Mouse (Mus musculus): ENCODE results near the gene Bbc3. TPM values are rescaled to one million over a fixed set of nuclear protein-coding genes. Genes with fewer than 3 reads are reported as not detected.
A peak's percentile ranks its signal among the peaks of the same experiment; 100 is the strongest.
"Not testable (repeated sequence)": the region's sequence is repeated elsewhere in the genome, so short reads cannot be mapped to it uniquely, and the experiment has no call there.

Gene Bbc3
- polyA plus RNA-seq, 1 experiment from 2014 or later, result 17.1 TPM

- DNase-seq (ENCODE audit: low spot score), result peak; percentile 82
- 1% methylated on average over 22 of the region's 22 CpGs for WGBS
- no peaks in the 10 kb centered on the region for H3K36me3 ChIP-seq
- H3K9me3 ChIP-seq (replicated peaks), result no peaks in the 10 kb centered on the region
- peaks cover 18% of the 10 kb centered on the region for H3K27me3 ChIP-seq (ENCODE audit: low read depth, poor library complexity, severe bottlenecking)
- H3K27ac ChIP-seq (replicated peaks), result peak overlapping the region; percentile 73
- H3K4me3 ChIP-seq, result peak overlapping the region; percentile 58
- H3K4me1 ChIP-seq, result peaks cover 48% of the 10 kb centered on the region
Observed at GRCm38 (mm10) chr7:16296766-16297390, 11.3 kb upstream of the Bbc3 start.

GRCm38 (mm10) chr7:16297616-16298015, 10.6 kb upstream of the Bbc3 start:
- no peaks in the 10 kb centered on the region for H3K9me3 ChIP-seq (replicated peaks)
- H3K36me3 ChIP-seq, result no peaks in the 10 kb centered on the region
- H3K27me3 ChIP-seq (ENCODE audit: low read depth, poor library complexity, severe bottlenecking), result peaks cover 18% of the 10 kb centered on the region
- no peak overlapping the region; the same call in 1 of the 2 replicates for H3K27ac ChIP-seq (replicated peaks)
- DNase-seq (ENCODE audit: low spot score), result no peak
- WGBS, result 77% methylated on average over 2 of the region's 2 CpGs
- H3K4me3 ChIP-seq, result no peak overlapping the region
- H3K4me1 ChIP-seq, result peaks cover 48% of the 10 kb centered on the region

GRCm38 (mm10) chr7:16298927-16299326, 9.3 kb upstream of the Bbc3 start:
- 75% methylated on average over 5 of the region's 5 CpGs for WGBS
- Histone ChIP-seq H3K27me3 (ENCODE audit: low read depth, poor library complexity, severe bottlenecking) (peaks cover 18% of the 10 kb centered on the region), H3K4me1 (peaks cover 48% of the 10 kb centered on the region), H3K4me3 (peak overlapping the region; percentile 63), H3K27ac (replicated peaks) (peak overlapping the region; percentile 83; the same call in 1 of the 2 replicates), H3K9me3 (replicated peaks) (no peaks in the 10 kb centered on the region), H3K36me3 (no peaks in the 10 kb centered on the region)
- no peak for DNase-seq (ENCODE audit: low spot score)

- Histone ChIP-seq H3K27ac (replicated peaks) (peak overlapping the region; percentile 83), H3K4me1 (peaks cover 48% of the 10 kb centered on the region), H3K27me3 (ENCODE audit: low read depth, poor library complexity, severe bottlenecking) (peaks cover 18% of the 10 kb centered on the region), H3K36me3 (no peaks in the 10 kb centered on the region), H3K4me3 (peak overlapping the region; percentile 63), H3K9me3 (replicated peaks) (no peaks in the 10 kb centered on the region)
- WGBS, result under 1% methylated on average over 52 of the region's 52 CpGs
- peak; percentile 94 for DNase-seq (ENCODE audit: low spot score)
Observed at GRCm38 (mm10) chr7:16299419-16300035, 8.7 kb upstream of the Bbc3 start.

GRCm38 (mm10) chr7:16307141-16307540, 1.1 kb upstream of the Bbc3 start:
- not testable (repeated sequence) for H3K9me3 ChIP-seq (replicated peaks); H3K4me3 ChIP-seq; H3K36me3 ChIP-seq; DNase-seq (ENCODE audit: low spot score); H3K27ac ChIP-seq (replicated peaks)
- 82% methylated on average over 6 of the region's 6 CpGs for WGBS
- Histone ChIP-seq H3K4me1 (peaks cover 38% of the 10 kb centered on the region), H3K27me3 (ENCODE audit: low read depth, poor library complexity, severe bottlenecking) (peaks cover 12% of the 10 kb centered on the region; the same call in 1 of the 2 replicates)

GRCm38 (mm10) chr7:16308555-16309317, 543 bp downstream of the Bbc3 start:
- Histone ChIP-seq H3K27me3 (ENCODE audit: low read depth, poor library complexity, severe bottlenecking) (peaks cover 12% of the 10 kb centered on the region; the same call in 1 of the 2 replicates), H3K4me3 (peak overlapping the region; percentile 95), H3K36me3 (no peaks in the 10 kb centered on the region), H3K4me1 (peaks cover 54% of the 10 kb centered on the region), H3K9me3 (replicated peaks) (peaks cover 5% of the 10 kb centered on the region; the same call in 1 of the 2 replicates), H3K27ac (replicated peaks) (peak overlapping the region; percentile 79)
- DNase-seq (ENCODE audit: low spot score), result no peak
- 50% methylated on average over 16 of the region's 16 CpGs for WGBS

GRCm38 (mm10) chr7:16309318-16310019, 1.3 kb downstream of the Bbc3 start:
- Histone ChIP-seq H3K4me1 (peaks cover 62% of the 10 kb centered on the region), H3K9me3 (replicated peaks) (peaks cover 5% of the 10 kb centered on the region; the same call in 1 of the 2 replicates), H3K4me3 (peak overlapping the region; percentile 95), H3K27ac (replicated peaks) (peak overlapping the region; percentile 79), H3K27me3 (ENCODE audit: low read depth, poor library complexity, severe bottlenecking) (peaks cover 12% of the 10 kb centered on the region; the same call in 1 of the 2 replicates), H3K36me3 (no peaks in the 10 kb centered on the region)
- WGBS, result 1% methylated on average over 61 of the region's 61 CpGs
- peak; percentile 77 for DNase-seq (ENCODE audit: low spot score)

- under 1% methylated on average over 49 of the region's 56 CpGs for WGBS
- peak; percentile 80 for DNase-seq (ENCODE audit: low spot score)
- Histone ChIP-seq H3K4me3 (peak overlapping the region; percentile 95), H3K4me1 (peaks cover 65% of the 10 kb centered on the region), H3K9me3 (replicated peaks) (peaks cover 5% of the 10 kb centered on the region; the same call in 1 of the 2 replicates), H3K36me3 (no peaks in the 10 kb centered on the region), H3K27me3 (ENCODE audit: low read depth, poor library complexity, severe bottlenecking) (peaks cover 12% of the 10 kb centered on the region; the same call in 1 of the 2 replicates), H3K27ac (replicated peaks) (peak overlapping the region; percentile 79)
Observed at GRCm38 (mm10) chr7:16310020-16310520, 1.9 kb downstream of the Bbc3 start.

GRCm38 (mm10) chr7:16310521-16311452, 2.6 kb downstream of the Bbc3 start:
- under 1% methylated on average over 31 of the region's 31 CpGs for WGBS

GRCm38 (mm10) chr7:16311453-16312004, 3.3 kb downstream of the Bbc3 start:
- WGBS, result under 1% methylated on average over 14 of the region's 14 CpGs
- H3K9me3 ChIP-seq (replicated peaks), result peaks cover 5% of the 10 kb centered on the region; the same call in 1 of the 2 replicates
- H3K27ac ChIP-seq (replicated peaks), result peak overlapping the region; percentile 99
- H3K4me1 ChIP-seq, result peaks cover 69% of the 10 kb centered on the region
- peak; percentile 46 for DNase-seq (ENCODE audit: low spot score)
- peaks cover 12% of the 10 kb centered on the region; the same call in 1 of the 2 replicates for H3K27me3 ChIP-seq (ENCODE audit: low read depth, poor library complexity, severe bottlenecking)
- peak overlapping the region; percentile 95 for H3K4me3 ChIP-seq
- peaks cover 2% of the 10 kb centered on the region; the same call in 1 of the 2 replicates for H3K36me3 ChIP-seq

More at GRCm38 (mm10) chr7:16310521-16311452, 2.6 kb downstream of the Bbc3 start:
- Histone ChIP-seq H3K36me3 (no peaks in the 10 kb centered on the region), H3K4me3 (peak overlapping the region; percentile 95), H3K4me1 (peaks cover 69% of the 10 kb centered on the region), H3K27ac (replicated peaks) (peak overlapping the region; percentile 99), H3K27me3 (ENCODE audit: low read depth, poor library complexity, severe bottlenecking) (peaks cover 12% of the 10 kb centered on the region; the same call in 1 of the 2 replicates), H3K9me3 (replicated peaks) (peaks cover 5% of the 10 kb centered on the region; the same call in 1 of the 2 replicates)
- DNase-seq (ENCODE audit: low spot score), result peak; percentile 44
